Mouse (Mus musculus): ENCODE measurements around the gene Ralgapa2.

- no peak for TF ChIP-seq CTCF (IDR thresholded peaks at IDR 0.05; ENCODE audit: extremely low read depth, insufficient read depth, insufficient read length, insufficient replicate concordance)
- no peak for TF ChIP-seq POLR2A (IDR thresholded peaks at IDR 0.05; ENCODE audit: low read depth, low read length)
Observed at GRCm38 (mm10) chr2:146323528-146323927, 188.6 kb downstream of the Ralgapa2 start.
